Mouse (Mus musculus) lung, embryonic 15.5 days (tissue): ENCODE measurements around the gene Gm45234. TPM values are rescaled to one million over a fixed set of nuclear protein-coding genes. Genes with fewer than 3 reads are reported as not detected.

Source experiments
- ATAC-seq: fragments of 200-750 bp; cut with Nextera tagmentation; 2 replicates; pipeline ENCODE4 v1.8.0; 2017; ENCODE audit warnings: moderate number of reproducible peaks, borderline replicate concordance; ENCODE audit not compliant: low FRiP score, low TSS enrichment; ENCODE audit errors: extremely low read depth
- H3K27ac ChIP-seq: fragments of 300-500 bp; sonication (generic); 2 replicates; pipeline ENCODE4 v1.5.1; 2015; ENCODE audit warnings: moderate library complexity, mild to moderate bottlenecking, inconsistent platforms
- H3K27me3 ChIP-seq: fragments of 300-500 bp; sonication (generic); 2 replicates; pipeline ENCODE4 v1.6.1; 2015; ENCODE audit warnings: inconsistent platforms
- H3K36me3 ChIP-seq: fragments of 300-500 bp; sonication (generic); 2 replicates; pipeline ENCODE4 v1.6.1; 2015; ENCODE audit warnings: inconsistent platforms
- H3K4me1 ChIP-seq: fragments of 300-500 bp; sonication (generic); 2 replicates; pipeline ENCODE4 v1.6.1; 2015; ENCODE audit warnings: inconsistent platforms
- H3K4me2 ChIP-seq: fragments of 300-500 bp; sonication (generic); 2 replicates; pipeline ENCODE4 v1.6.1; 2015; ENCODE audit warnings: inconsistent platforms, mild to moderate bottlenecking, moderate library complexity
- H3K4me3 ChIP-seq: fragments of 300-500 bp; sonication (generic); 2 replicates; pipeline ENCODE4 v1.5.1; 2015; ENCODE audit warnings: mild to moderate bottlenecking, inconsistent platforms
- H3K9ac ChIP-seq: fragments of 300-500 bp; sonication (generic); 2 replicates; pipeline ENCODE4 v1.6.1; 2015; ENCODE audit warnings: inconsistent platforms
- H3K9me3 ChIP-seq: fragments of 300-500 bp; sonication (generic); 2 replicates; pipeline ENCODE4 v1.6.1; 2016; ENCODE audit warnings: inconsistent platforms
- WGBS: fragments of 180-500 bp; shearing (Covaris S2); methylation state at CpG from one replicate; pipeline ENCODE4 v1.1.7; 2015; 5-methylcytosine and 5-hydroxymethylcytosine counted together
- polyA plus RNA-seq: library from polyadenylated mRNA; unstranded; fragments of >200 nt; fragmentation: Nextera tagmentation; extraction: Ambion mirVana; gene quantifications from 2 replicates; pipeline ENCODE4 v1.2.1, GENCODE M21; 2015

Gene Gm45234
- polyA plus RNA-seq, 1 experiment from 2014 or later = not detected

DNA sequence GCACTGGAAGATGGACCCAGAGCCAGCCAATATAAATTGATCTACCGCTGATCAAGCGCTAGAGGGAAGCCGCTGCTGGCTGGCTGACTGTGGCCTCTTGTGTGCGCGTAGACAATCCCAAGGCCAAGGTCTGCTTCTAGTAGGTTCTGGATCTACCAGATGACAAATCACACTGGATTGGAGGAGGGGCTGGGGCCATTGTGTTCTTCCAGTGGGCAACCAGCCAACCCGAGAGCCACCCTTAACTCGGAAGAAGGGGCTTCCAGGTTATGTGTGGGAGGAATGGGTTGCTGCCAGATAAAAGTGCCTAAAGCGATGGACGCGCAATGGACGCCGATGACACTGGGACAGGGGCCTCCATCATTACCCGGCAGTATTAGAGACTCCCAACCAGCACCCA, 37.9 kb downstream of the Gm45234 start:
- H3K9me3 ChIP-seq = no peaks in the 10 kb centered on the region
- no peaks in the 10 kb centered on the region for H3K27me3 ChIP-seq
- peak overlapping the region; percentile 41 for H3K9ac ChIP-seq
- WGBS = 54% methylated on average over 13 of the region's 13 CpGs
- H3K4me1 ChIP-seq = peaks cover 13% of the 10 kb centered on the region
- peaks cover 36% of the 10 kb centered on the region for H3K36me3 ChIP-seq
- peak overlapping the region; percentile 90 for H3K27ac ChIP-seq
- H3K4me3 ChIP-seq = peak overlapping the region; percentile 44
- peak overlapping the region; percentile 57 for H3K4me2 ChIP-seq
- ATAC-seq = no peak

DNA sequence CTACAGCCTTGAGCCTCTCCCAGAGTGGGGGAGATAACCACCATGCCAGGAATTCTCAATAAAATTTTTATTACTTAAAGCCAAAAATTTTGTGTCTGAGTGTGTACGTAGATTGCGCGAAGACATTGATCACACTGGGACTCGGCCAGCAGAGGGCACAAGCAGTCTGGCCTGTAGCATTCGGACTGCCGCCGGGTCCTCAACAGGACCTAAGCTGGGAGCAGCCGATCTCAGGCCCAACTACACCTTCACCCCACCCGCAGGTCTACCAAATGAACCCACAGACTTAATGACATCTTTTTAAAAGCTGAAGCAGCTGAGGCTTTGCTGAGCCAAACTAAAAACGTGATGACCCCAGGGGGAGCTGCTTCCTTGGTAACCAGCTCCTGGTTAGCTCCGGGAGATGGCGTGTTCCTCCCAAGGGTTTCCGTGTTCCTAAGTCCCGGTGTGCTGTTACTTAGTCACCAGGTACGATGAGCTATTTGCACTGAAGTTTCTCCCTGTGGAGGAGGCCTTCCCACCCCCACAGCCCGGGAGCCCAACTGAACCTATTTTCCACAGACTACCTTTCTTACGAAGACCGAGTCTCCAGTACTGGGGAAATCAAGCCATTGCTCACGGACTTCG, 38.8 kb downstream of the Gm45234 start:
- H3K9me3 ChIP-seq = no peaks in the 10 kb centered on the region
- H3K4me2 ChIP-seq = peak overlapping the region; percentile 57
- no peak for ATAC-seq
- 0 out of 2 replicates have a peak overlapping the region, but pooled peaks have one; percentile 19 for H3K9ac ChIP-seq
- H3K4me1 ChIP-seq = peaks cover 17% of the 10 kb centered on the region
- peaks cover 36% of the 10 kb centered on the region for H3K36me3 ChIP-seq
- WGBS = 54% methylated on average over 20 of the region's 20 CpGs
- H3K4me3 ChIP-seq = peak overlapping the region; percentile 44
- H3K27ac ChIP-seq = peak overlapping the region; percentile 90
- no peaks in the 10 kb centered on the region for H3K27me3 ChIP-seq

DNA sequence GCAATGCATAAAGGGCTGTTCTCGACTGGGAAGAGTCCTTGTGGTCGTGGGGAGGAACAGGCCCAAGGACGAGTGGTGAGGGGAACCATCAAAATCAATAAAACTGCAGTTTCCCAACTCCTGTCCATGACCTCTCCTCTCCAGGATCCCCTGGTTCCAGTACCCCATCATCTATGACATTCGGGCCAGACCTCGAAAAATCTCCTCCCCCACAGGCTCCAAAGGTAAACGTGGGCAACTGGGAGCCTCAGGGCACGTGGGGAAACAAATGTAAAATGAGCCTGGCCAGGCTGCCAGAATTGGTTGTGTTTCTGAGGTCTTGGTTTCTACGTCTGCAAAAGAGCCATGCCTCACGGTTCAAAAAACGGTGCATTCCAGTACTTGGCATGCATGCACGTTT, 42.9 kb downstream of the Gm45234 start:
- peaks cover 41% of the 10 kb centered on the region for H3K36me3 ChIP-seq
- peak overlapping the region; percentile 74 for H3K27ac ChIP-seq
- H3K27me3 ChIP-seq = no peaks in the 10 kb centered on the region
- H3K9ac ChIP-seq = peak overlapping the region; percentile 84
- H3K9me3 ChIP-seq = no peaks in the 10 kb centered on the region
- no peak for ATAC-seq
- WGBS = 5% methylated on average over 11 of the region's 11 CpGs
- H3K4me3 ChIP-seq = peak overlapping the region; percentile 82
- peak overlapping the region; percentile 90 for H3K4me2 ChIP-seq
- peaks cover 45% of the 10 kb centered on the region for H3K4me1 ChIP-seq

DNA sequence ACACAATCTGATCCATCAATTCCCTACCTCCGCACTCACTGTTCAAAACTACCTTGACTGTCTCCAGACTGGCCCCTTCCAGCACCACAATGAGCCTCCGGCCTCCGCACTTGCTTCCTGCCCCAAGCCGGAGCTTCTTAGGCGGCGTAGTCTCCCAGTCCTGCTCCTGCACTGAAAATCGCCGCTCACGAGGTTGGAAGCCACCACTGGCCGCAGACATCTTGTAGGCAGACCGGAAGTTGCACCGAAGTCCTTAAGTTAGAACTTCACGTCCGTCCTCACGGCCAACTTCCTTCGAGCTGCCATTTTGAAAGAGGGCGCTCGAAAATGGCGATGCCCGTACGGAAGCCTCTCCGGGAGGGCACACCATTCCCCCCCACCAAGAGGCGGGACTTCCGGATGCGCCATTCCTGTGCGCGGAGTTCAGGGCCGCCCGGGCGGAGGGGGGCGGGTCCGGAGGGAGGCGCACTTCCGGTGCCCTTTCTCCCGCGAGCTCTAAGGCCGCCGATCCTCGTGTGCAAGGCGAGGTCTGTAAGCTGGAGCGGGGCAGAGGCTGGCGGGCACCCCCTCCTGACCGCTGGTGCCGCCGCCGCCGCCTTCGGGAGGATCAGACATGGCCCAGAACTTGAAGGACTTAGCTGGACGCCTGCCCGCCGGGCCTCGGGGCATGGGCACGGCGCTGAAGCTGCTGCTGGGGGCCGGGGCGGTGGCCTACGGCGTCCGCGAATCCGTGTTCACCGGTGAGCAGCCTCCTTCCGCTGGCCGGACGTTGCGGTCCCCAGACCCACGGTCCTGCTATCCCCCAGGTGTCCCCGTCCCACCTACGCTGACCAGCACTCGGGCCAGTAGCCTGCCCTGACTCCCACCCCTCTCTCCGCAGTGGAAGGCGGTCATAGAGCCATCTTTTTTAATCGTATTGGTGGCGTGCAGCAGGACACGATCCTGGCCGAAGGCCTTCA, 43.7 kb downstream of the Gm45234 start, which contains the start of the genes Emg1 and Phb2:
Emg1 (minus strand) TSS at position 355 of the 959 bp plus-strand sequence.
Phb2 (plus strand) TSS at position 513 of the 959 bp plus-strand sequence.
- Histone ChIP-seq H3K9ac (peak within 1 kb of the TSS; percentile 84), H3K4me3 (peak within 1 kb of the TSS; percentile 82), H3K36me3 (peaks cover 41% of the 10 kb centered on the region), H3K9me3 (no peaks in the 10 kb centered on the region), H3K4me2 (peak within 1 kb of the TSS; percentile 90), H3K4me1 (peaks cover 45% of the 10 kb centered on the region), H3K27ac (peak within 1 kb of the TSS; percentile 74), H3K27me3 (no peaks in the 10 kb centered on the region)
- peak; percentile 97 for ATAC-seq
- WGBS = under 1% methylated on average over 66 of the region's 76 CpGs

DNA sequence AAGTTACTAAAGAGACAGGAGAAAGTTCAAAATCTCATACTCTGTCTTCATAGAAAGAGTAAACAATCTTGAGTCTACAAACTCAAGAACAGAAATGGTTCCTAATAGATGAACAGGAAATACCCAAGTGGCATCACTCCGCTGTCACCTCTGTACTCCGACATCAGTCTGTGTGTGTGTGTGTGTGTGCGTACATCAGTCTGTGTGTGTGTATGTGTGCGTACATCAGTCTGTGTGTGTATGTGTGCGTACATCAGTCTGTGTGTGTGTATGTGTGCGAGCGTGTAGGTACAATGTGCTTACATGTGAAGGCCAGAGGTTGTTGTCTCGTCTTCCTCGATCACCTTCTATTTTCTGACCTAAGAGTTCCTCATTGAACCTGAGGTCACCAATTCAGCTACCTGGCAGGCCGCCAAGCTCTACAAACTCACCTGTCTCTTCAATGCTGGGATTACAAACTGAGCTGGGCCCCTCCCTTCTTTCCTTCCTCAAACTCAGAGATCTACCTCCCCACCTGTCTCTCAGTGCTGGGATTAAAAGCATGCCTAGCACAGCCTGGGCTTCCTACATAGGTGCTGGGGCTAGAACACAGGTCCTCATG, 47.4 kb downstream of the Gm45234 start:
- Histone ChIP-seq H3K36me3 (peaks cover 33% of the 10 kb centered on the region), H3K4me2 (no peak overlapping the region), H3K9ac (no peak overlapping the region), H3K4me1 (peaks cover 37% of the 10 kb centered on the region), H3K27me3 (no peaks in the 10 kb centered on the region), H3K27ac (no peak overlapping the region), H3K9me3 (no peaks in the 10 kb centered on the region), H3K4me3 (no peak overlapping the region)
- ATAC-seq = no peak
- WGBS = 82% methylated on average over 10 of the region's 10 CpGs

DNA sequence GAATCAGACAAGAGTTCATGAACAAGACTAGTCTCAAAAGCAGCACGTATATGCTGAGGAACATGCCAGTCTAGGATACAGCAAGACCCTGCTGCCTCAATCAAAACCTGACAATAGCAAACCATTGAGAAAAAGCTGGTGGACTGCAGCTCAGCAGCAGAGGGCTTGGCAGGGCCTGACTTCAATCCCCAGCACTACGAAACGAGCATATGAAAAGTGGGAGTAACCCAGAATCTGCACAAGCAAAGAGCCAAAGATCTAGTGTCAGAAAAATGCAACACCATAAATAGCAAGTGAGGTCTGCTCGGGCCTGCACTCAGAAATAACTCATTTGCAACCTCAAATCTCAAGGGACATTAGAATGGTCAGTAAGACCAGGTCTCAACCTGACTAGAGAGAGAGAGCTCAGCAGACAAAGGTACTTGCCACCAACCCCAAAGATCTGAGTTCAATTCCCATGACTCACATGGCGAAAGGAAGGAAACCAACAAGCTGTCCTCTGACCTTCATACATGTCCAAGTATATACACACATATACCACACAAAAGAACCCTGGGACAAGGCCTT, 49.7 kb downstream of the Gm45234 start:
- H3K36me3 ChIP-seq = peaks cover 54% of the 10 kb centered on the region
- H3K27ac ChIP-seq = no peak overlapping the region
- H3K4me2 ChIP-seq = no peak overlapping the region
- H3K9me3 ChIP-seq = no peaks in the 10 kb centered on the region
- ATAC-seq = no peak
- no peak overlapping the region for H3K4me3 ChIP-seq
- H3K9ac ChIP-seq = no peak overlapping the region
- 85% methylated on average over 5 of the region's 5 CpGs for WGBS
- H3K27me3 ChIP-seq = no peaks in the 10 kb centered on the region
- peaks cover 27% of the 10 kb centered on the region for H3K4me1 ChIP-seq

GRCm38 (mm10) chr6:124704417-124704816, 51.4 kb downstream of the Gm45234 start:
- Histone ChIP-seq H3K4me3 (no peak overlapping the region), H3K9me3 (no peaks in the 10 kb centered on the region), H3K36me3 (peaks cover 66% of the 10 kb centered on the region), H3K9ac (no peak overlapping the region), H3K4me2 (no peak overlapping the region), H3K27me3 (no peaks in the 10 kb centered on the region), H3K27ac (no peak overlapping the region), H3K4me1 (peaks cover 18% of the 10 kb centered on the region)
- WGBS = 90% methylated on average over 2 of the region's 2 CpGs
- ATAC-seq = no peak

- H3K4me1 ChIP-seq = peaks cover 12% of the 10 kb centered on the region; the same call in 1 of the 2 replicates
- no peaks in the 10 kb centered on the region for H3K27me3 ChIP-seq
- H3K36me3 ChIP-seq = peaks cover 69% of the 10 kb centered on the region
- WGBS = 62% methylated on average over 7 of the region's 7 CpGs
- no peaks in the 10 kb centered on the region for H3K9me3 ChIP-seq
- H3K27ac ChIP-seq = no peak overlapping the region
- no peak overlapping the region for H3K4me2 ChIP-seq
- no peak overlapping the region for H3K9ac ChIP-seq
- no peak overlapping the region for H3K4me3 ChIP-seq
- no peak for ATAC-seq
Observed at GRCm38 (mm10) chr6:124703789-124704188, 52.0 kb downstream of the Gm45234 start.

DNA sequence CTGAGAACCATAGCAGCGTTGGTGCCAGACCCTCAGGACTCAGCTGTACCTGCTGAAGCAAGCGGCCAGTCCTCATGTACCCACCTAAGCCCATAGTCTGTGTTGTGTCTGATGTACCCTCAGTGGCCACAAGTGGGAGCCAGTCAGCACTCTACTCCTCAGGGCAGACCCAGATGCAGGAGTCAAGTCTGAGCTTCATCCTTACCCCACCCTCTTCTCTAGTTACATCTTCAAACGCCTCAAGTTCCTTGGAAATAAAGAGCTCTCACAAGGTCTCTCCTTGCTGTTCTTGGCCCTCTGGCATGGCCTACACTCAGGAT, 53.1 kb downstream of the Gm45234 start:
- H3K36me3 ChIP-seq = peaks cover 68% of the 10 kb centered on the region
- H3K9ac ChIP-seq = no peak overlapping the region
- H3K9me3 ChIP-seq = no peaks in the 10 kb centered on the region
- H3K4me2 ChIP-seq = no peak overlapping the region
- no peak overlapping the region for H3K4me3 ChIP-seq
- no peaks in the 10 kb centered on the region for H3K27me3 ChIP-seq
- H3K27ac ChIP-seq = no peak overlapping the region
- WGBS = 43% methylated on average over 3 of the region's 3 CpGs
- peak; percentile 37; the same call in 1 of the 2 replicates for ATAC-seq
- H3K4me1 ChIP-seq = peaks cover 7% of the 10 kb centered on the region; the same call in 1 of the 2 replicates

DNA sequence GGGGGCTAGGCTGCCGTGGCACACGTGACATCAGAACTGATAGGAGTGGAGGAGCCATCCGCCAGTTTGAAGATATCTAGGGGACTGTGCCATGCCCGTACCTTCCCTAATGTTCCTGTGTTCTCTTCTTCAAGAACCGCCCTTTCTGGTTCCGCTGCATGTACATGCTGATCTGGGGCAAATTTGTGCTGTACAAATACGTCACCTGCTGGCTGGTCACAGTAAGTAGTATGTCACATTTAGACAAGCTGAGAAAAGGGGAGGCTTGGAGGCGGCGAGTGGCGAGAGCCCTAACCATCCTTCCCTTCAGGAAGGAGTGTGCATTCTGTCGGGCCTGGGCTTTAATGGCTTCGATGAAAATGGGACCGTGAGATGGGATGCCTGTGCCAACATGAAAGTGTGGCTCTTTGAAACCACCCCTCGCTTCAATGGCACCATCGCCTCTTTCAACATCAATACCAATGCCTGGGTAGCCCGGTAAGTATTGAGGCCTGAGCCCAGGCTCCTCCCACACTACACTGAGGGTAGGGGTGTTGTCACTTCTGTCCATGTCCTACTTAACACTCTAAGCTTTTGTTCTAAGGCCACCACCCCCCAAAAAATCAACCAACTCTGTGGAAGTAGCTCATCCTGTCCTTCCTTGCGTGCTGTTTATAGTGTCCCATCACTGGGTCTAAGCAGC, 53.6 kb downstream of the Gm45234 start:
- Histone ChIP-seq H3K9me3 (no peaks in the 10 kb centered on the region), H3K4me1 (peaks cover 7% of the 10 kb centered on the region; the same call in 1 of the 2 replicates), H3K36me3 (peaks cover 68% of the 10 kb centered on the region), H3K4me2 (no peak overlapping the region), H3K27me3 (no peaks in the 10 kb centered on the region), H3K27ac (no peak overlapping the region), H3K9ac (no peak overlapping the region), H3K4me3 (no peak overlapping the region)
- 89% methylated on average over 17 of the region's 17 CpGs for WGBS
- ATAC-seq = peak; percentile 2; the same call in 1 of the 2 replicates

GRCm38 (mm10) chr6:124701338-124701737, 54.5 kb downstream of the Gm45234 start:
- Histone ChIP-seq H3K4me1 (peaks cover 7% of the 10 kb centered on the region; the same call in 1 of the 2 replicates), H3K9me3 (no peaks in the 10 kb centered on the region), H3K27ac (no peak overlapping the region), H3K9ac (no peak overlapping the region), H3K36me3 (peaks cover 68% of the 10 kb centered on the region), H3K4me3 (no peak overlapping the region), H3K27me3 (no peaks in the 10 kb centered on the region), H3K4me2 (no peak overlapping the region)
- no peak for ATAC-seq
- 74% methylated on average over 8 of the region's 8 CpGs for whole genome bisulfite sequencing
